Mouse (Mus musculus): ENCODE data around the gene Tada2b.

DNA sequence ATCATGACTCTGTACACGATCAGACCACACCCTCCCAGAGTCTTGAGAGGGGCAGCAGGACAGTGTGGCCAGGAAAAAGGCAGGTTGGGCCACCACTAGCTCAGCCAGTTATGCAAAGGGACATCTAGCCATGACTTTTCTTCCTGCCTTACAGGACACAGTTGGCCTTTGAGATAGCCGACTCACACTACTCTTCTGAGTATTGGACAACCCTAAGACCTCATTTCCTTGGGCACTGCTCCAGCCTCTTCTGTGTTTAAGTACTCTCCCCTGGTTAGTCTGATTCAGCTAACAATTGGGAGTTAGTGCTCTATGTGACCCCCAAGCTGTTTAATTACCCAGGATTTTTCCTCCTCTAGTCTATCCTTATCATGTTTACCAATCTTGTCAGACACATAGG, 4.3 kb downstream of the Tada2b start:
- TF ChIP-seq EP300 (optimal IDR thresholded peaks at IDR 0.05) (no peak), CTCF (IDR thresholded peaks at IDR 0.05; ENCODE audit: low read depth) (no peak)
